Mouse (Mus musculus): ENCODE data around the gene Rapgef2. TPM values are rescaled to one million over a fixed set of nuclear protein-coding genes. Genes with fewer than 3 reads are reported as not detected.

Gene Rapgef2
- polyA plus RNA-seq, 1 experiment = 17.3 TPM

GRCm38 (mm10) chr3:79242298-79242697 lies 44.0 kb downstream of the Rapgef2 start:
- TF ChIP-seq POLR2A (IDR thresholded peaks at IDR 0.05; ENCODE audit: borderline replicate concordance, extremely low read depth, low read depth, low read length) (no peak), CTCF (IDR thresholded peaks at IDR 0.05; ENCODE audit: insufficient read depth, low read length) (no peak)
- Histone ChIP-seq H3K4me1 (ENCODE audit: control insufficient read depth, insufficient read depth, low read length) (peaks cover 38% of the 10 kb centered on the region), H3K4me3 (replicated peaks; ENCODE audit: extremely low read depth, low read depth, low read length) (no peak overlapping the region)
- WGBS = 39% methylated on average over 8 of the region's 8 CpGs
- DNase-seq = no peak

- WGBS = 43% methylated on average over 6 of the region's 6 CpGs
- Histone ChIP-seq H3K4me3 (replicated peaks; ENCODE audit: extremely low read depth, low read depth, low read length) (peak overlapping the region; percentile 30), H3K4me1 (ENCODE audit: control insufficient read depth, insufficient read depth, low read length) (peaks cover 32% of the 10 kb centered on the region)
- DNase-seq = no peak
- no peak for TF ChIP-seq POLR2A (IDR thresholded peaks at IDR 0.05; ENCODE audit: borderline replicate concordance, extremely low read depth, low read depth, low read length)
- TF ChIP-seq CTCF (IDR thresholded peaks at IDR 0.05; ENCODE audit: insufficient read depth, low read length) = no peak
Observed at GRCm38 (mm10) chr3:79239066-79239462, 47.3 kb downstream of the Rapgef2 start.

DNA sequence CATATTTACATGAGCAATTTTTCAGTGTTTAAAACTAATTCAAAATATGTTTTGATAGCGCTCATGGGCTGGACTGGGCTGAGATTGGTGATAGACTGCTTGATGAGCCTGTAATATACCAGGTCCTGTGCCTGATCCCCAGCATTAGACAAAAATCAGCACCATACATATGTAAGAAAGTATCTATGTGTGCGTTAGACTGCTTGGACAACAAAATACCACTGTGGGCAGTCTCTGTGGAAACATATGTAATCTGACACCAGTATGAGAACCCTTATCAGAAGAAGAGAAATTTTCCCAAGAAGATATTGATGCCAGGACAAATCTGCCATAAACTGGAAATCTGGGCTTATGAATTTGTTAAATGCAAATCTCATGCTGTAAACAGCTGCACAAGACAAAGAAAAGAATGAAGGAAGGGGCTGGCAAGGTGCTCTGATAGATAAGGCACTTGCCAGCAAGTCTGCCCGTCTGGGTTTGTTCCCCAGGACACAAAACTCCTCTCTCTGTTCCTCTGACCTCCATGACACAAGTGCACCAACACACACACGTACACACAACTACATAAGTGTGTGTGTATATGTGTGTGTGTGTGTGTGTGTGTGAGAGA lies 47.8 kb downstream of the Rapgef2 start:
- Histone ChIP-seq H3K4me1 (ENCODE audit: control insufficient read depth, insufficient read depth, low read length) (peaks cover 36% of the 10 kb centered on the region), H3K4me3 (replicated peaks; ENCODE audit: extremely low read depth, low read depth, low read length) (peak overlapping the region; percentile 30)
- no peak for DNase-seq
- TF ChIP-seq CTCF (IDR thresholded peaks at IDR 0.05; ENCODE audit: insufficient read depth, low read length) (no peak), POLR2A (IDR thresholded peaks at IDR 0.05; ENCODE audit: borderline replicate concordance, extremely low read depth, low read depth, low read length) (no peak)
- WGBS = 32% methylated on average over 4 of the region's 4 CpGs

DNA sequence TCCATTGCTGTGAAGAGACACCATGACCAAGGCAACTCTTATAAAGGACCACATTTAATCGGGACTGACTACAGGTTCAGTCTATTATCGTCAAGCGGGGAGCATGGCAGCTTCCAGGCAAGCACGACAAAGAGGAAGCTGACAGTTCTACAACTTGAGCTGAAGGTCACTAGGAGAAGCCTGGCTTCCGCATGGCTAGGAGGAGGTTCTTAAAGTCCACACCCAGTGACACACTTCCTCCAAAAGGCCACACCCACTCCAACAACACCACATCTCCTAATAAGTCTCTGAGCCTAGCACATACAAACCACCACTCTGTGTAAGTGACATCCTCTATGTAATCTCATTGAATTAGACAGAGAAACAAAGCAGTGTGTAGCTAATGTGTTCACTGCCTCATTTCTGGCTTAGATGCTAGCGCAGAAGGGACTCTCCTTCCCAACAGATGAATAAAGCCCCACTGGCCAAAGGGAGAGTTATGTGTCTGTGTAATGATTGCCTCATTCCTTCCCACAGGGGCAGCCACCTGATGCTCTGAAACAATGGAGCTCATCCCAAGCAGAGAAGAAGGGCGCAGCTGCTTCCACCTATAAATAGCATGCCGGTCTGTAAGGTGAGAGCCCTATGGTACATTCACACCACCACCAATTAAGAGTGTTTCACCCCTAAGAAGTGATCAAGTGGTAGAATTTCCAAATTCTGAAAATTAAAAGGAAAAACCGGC lies 48.5 kb downstream of the Rapgef2 start:
- Histone ChIP-seq H3K4me3 (replicated peaks; ENCODE audit: extremely low read depth, low read depth, low read length) (no peak overlapping the region), H3K4me1 (ENCODE audit: control insufficient read depth, insufficient read depth, low read length) (peaks cover 29% of the 10 kb centered on the region)
- no peak for DNase-seq
- 58% methylated on average over 9 of the region's 9 CpGs for WGBS
- TF ChIP-seq CTCF (IDR thresholded peaks at IDR 0.05; ENCODE audit: insufficient read depth, low read length) = no peak
- no peak for TF ChIP-seq POLR2A (IDR thresholded peaks at IDR 0.05; ENCODE audit: borderline replicate concordance, extremely low read depth, low read depth, low read length)

DNA sequence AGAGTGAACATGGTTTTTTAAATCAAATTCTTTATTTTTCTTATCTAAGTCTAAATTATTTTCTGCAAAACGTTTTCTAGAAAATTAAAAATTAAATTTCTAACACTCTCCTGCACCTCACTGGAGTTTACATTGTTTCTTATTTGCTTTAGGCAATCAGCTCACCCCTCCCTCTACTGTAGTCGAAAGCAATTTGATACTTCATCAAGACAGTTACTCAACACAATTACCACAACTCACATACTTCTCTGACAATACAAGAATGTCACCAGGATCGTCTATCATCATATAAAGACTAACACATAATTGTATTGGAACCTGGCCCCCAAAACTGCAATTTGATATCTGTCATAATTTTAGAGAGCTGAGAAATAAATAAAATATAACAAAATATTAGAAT lies 51.8 kb downstream of the Rapgef2 start:
- WGBS = 29% methylated on average over 3 of the region's 3 CpGs
- peaks cover 30% of the 10 kb centered on the region for H3K4me1 ChIP-seq (ENCODE audit: control insufficient read depth, insufficient read depth, low read length)
- DNase-seq = no peak

GRCm38 (mm10) chr3:79233478-79234415 lies 52.6 kb downstream of the Rapgef2 start:
- 33% methylated on average over 13 of the region's 13 CpGs for WGBS
- Histone ChIP-seq H3K4me3 (replicated peaks; ENCODE audit: extremely low read depth, low read depth, low read length) (no peak overlapping the region), H3K4me1 (ENCODE audit: control insufficient read depth, insufficient read depth, low read length) (peaks cover 26% of the 10 kb centered on the region)
- no peak for TF ChIP-seq POLR2A (IDR thresholded peaks at IDR 0.05; ENCODE audit: borderline replicate concordance, extremely low read depth, low read depth, low read length)
- TF ChIP-seq CTCF (IDR thresholded peaks at IDR 0.05; ENCODE audit: insufficient read depth, low read length) = no peak
- DNase-seq = no peak

More for the DNA sequence above, 51.8 kb downstream of the Rapgef2 start:
- no peak overlapping the region for H3K4me3 ChIP-seq (replicated peaks; ENCODE audit: extremely low read depth, low read depth, low read length)
- no peak for TF ChIP-seq POLR2A (IDR thresholded peaks at IDR 0.05; ENCODE audit: borderline replicate concordance, extremely low read depth, low read depth, low read length)
- no peak for TF ChIP-seq CTCF (IDR thresholded peaks at IDR 0.05; ENCODE audit: insufficient read depth, low read length)

- no peak overlapping the region for H3K4me3 ChIP-seq (replicated peaks; ENCODE audit: extremely low read depth, low read depth, low read length)
- H3K4me1 ChIP-seq (ENCODE audit: control insufficient read depth, insufficient read depth, low read length) = peaks cover 25% of the 10 kb centered on the region
- 92% methylated on average over 4 of the region's 4 CpGs for WGBS
- DNase-seq = no peak
- TF ChIP-seq POLR2A (IDR thresholded peaks at IDR 0.05; ENCODE audit: borderline replicate concordance, extremely low read depth, low read depth, low read length) = no peak
- TF ChIP-seq CTCF (IDR thresholded peaks at IDR 0.05; ENCODE audit: insufficient read depth, low read length) = no peak
Observed at GRCm38 (mm10) chr3:79230718-79231117, 55.6 kb downstream of the Rapgef2 start.

GRCm38 (mm10) chr3:79229546-79229945 lies 56.8 kb downstream of the Rapgef2 start:
- DNase-seq = no peak
- 41% methylated on average over 6 of the region's 6 CpGs for WGBS
- Histone ChIP-seq H3K4me1 (ENCODE audit: control insufficient read depth, insufficient read depth, low read length) (peaks cover 25% of the 10 kb centered on the region), H3K4me3 (replicated peaks; ENCODE audit: extremely low read depth, low read depth, low read length) (no peak overlapping the region)
- TF ChIP-seq POLR2A (IDR thresholded peaks at IDR 0.05; ENCODE audit: borderline replicate concordance, extremely low read depth, low read depth, low read length) = no peak
- TF ChIP-seq CTCF (IDR thresholded peaks at IDR 0.05; ENCODE audit: insufficient read depth, low read length) = no peak

DNA sequence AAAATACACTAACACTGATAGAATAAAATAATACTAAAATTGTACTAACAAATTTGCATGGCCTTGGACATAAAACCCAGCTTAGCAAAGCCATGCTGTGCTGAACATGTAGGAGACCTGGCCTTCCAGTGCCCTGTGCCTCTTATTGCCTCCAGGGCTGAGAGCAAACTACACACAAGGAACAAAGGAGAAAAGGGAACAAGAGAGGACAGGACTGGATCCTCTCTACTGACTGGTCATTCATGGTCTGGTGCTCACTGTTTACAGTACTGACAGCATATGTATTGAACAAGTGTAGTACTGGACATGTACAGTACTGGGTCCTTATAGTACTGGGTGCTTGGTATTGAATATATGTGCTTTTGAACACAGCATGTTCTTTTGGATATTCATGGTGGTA lies 58.0 kb downstream of the Rapgef2 start:
- TF ChIP-seq CTCF (IDR thresholded peaks at IDR 0.05; ENCODE audit: insufficient read depth, low read length) (no peak), POLR2A (IDR thresholded peaks at IDR 0.05; ENCODE audit: borderline replicate concordance, extremely low read depth, low read depth, low read length) (no peak)
- H3K4me1 ChIP-seq (ENCODE audit: control insufficient read depth, insufficient read depth, low read length) = peaks cover 21% of the 10 kb centered on the region
- H3K4me3 ChIP-seq (replicated peaks; ENCODE audit: extremely low read depth, low read depth, low read length) = no peak overlapping the region
- DNase-seq = no peak

All from lung, adult 2 months (tissue).